Mouse (Mus musculus) liver, adult 2 months (tissue): ENCODE measurements around the gene Prss16.

ENCODE experiments used
- CTCF ChIP-seq: fragments of 200-500 bp; IDR thresholded peaks from 2 replicates; pipeline ENCODE4 v1.5.1; 2011; ENCODE audit warnings: low read depth, low read length, control low read depth
- POLR2A ChIP-seq: fragments of 200-500 bp; IDR thresholded peaks from 2 replicates; pipeline ENCODE4 v1.6.1; 2011; ENCODE audit warnings: low read length, control low read depth; ENCODE audit not compliant: insufficient read depth; ENCODE audit errors: extremely low read depth

- TF ChIP-seq CTCF = no peak
- TF ChIP-seq POLR2A = no peak
These were observed 4.2 kb upstream of the Prss16 start for GRCm38 (mm10) chr13:22013716-22014115.
